Mouse (Mus musculus) hindbrain, postnatal 0 days (tissue): ENCODE measurements around the gene Colgalt2. TPM values are rescaled to one million over a fixed set of nuclear protein-coding genes. Genes with fewer than 3 reads are reported as not detected.

Experiments
- ATAC-seq: fragments of 200-750 bp; cut with Nextera tagmentation; 2 replicates; pipeline ENCODE4 v1.8.0; 2017; ENCODE audit warnings: mild to moderate bottlenecking, moderate TSS enrichment, moderate library complexity
- DNase-seq: peaks from one replicate; pipeline ENCODE4 v3.0.0-alpha.2; 2015; ENCODE audit warnings: low spot score
- H3K27ac ChIP-seq: fragments of 300-500 bp; sonication (generic); 2 replicates; pipeline ENCODE4 v1.5.1; 2014; ENCODE audit warnings: mild to moderate bottlenecking
- H3K27me3 ChIP-seq: fragments of 300-500 bp; sonication (generic); 2 replicates; pipeline ENCODE4 v1.6.1; 2014; ENCODE audit warnings: low read length, mixed read lengths; ENCODE audit not compliant: insufficient read depth
- H3K36me3 ChIP-seq: fragments of 300-500 bp; sonication (generic); 2 replicates; pipeline ENCODE4 v1.6.1; 2014; ENCODE audit warnings: low read length, mixed read lengths; ENCODE audit not compliant: insufficient read depth
- H3K4me1 ChIP-seq: fragments of 300-500 bp; sonication (generic); 2 replicates; pipeline ENCODE4 v1.6.1; 2014; ENCODE audit warnings: antibody characterized with exemption, low read length, mixed read lengths; ENCODE audit not compliant: insufficient read depth
- H3K4me2 ChIP-seq: fragments of 300-500 bp; sonication (generic); 2 replicates; pipeline ENCODE4 v1.6.1; 2014; ENCODE audit warnings: low read depth, mild to moderate bottlenecking, low read length, moderate library complexity, mixed read lengths
- H3K4me3 ChIP-seq: fragments of 300-500 bp; sonication (generic); 2 replicates; pipeline ENCODE4 v1.5.1; 2014; ENCODE audit warnings: low read length
- H3K9ac ChIP-seq: fragments of 300-500 bp; sonication (generic); replicated peaks from 2 replicates; pipeline ENCODE4 v1.6.1; 2014; ENCODE audit warnings: mild to moderate bottlenecking, low read length, moderate library complexity, mixed read lengths
- H3K9me3 ChIP-seq: fragments of 300-500 bp; sonication (generic); 2 replicates; pipeline ENCODE4 v1.6.1; 2016; ENCODE audit warnings: low read length, mixed read lengths
- CTCF ChIP-seq: IDR thresholded peaks from 2 replicates; pipeline ENCODE4 v1.5.1; 2016; ENCODE audit warnings: antibody characterized with exemption, control low read depth, low read depth
- WGBS: fragments of 180-500 bp; shearing (Covaris S2); extraction: QIAGEN DNeasy Blood & Tissue Kit; methylation state at CpG from one replicate; pipeline ENCODE4 v1.1.7; 2014; 5-methylcytosine and 5-hydroxymethylcytosine counted together
- polyA plus RNA-seq: library from polyadenylated mRNA; unstranded; fragments of >200 nt; fragmentation: Nextera tagmentation; extraction: Ambion mirVana; gene quantifications from 2 replicates; pipeline ENCODE4 v1.2.1, GENCODE M21; 2015
- total RNA-seq: library from RNA; depleted of rRNA; stranded (reverse); fragments of >200 nt; gene quantifications from 2 replicates; pipeline ENCODE4 v1.2.3, GENCODE M21; 2014

The Colgalt2 gene
- total and polyA plus RNA-seq, 2 experiments from 2014 or later, result 3.4 to 6.6 TPM

DNA sequence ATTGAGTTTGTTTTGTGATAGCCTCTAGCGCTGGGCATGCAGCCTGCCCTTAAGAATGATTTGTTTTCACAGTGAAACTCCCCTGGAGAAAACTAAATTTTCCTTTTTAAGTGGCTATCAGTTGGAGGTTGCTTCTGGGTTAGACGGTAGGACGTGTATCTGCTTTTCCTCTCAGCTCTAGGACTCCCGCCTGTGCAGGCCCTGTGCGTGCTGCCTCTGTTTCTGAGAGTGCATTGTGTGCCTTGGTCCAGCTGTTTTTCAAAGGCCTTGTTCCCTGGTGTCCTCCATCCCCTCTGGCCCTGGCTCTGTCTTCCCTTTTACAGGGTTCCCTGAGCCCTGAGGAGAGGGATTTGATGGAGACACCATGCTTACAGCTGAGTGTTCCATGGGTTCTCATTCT is 58.0 kb downstream of the Colgalt2 start:
- peaks cover 6% of the 10 kb centered on the region for H3K4me1 ChIP-seq
- no peak overlapping the region for H3K4me3 ChIP-seq
- no peak overlapping the region for H3K4me2 ChIP-seq
- H3K27ac ChIP-seq, result no peak overlapping the region
- WGBS, result 65% methylated on average over 5 of the region's 5 CpGs
- H3K36me3 ChIP-seq, result no peaks in the 10 kb centered on the region
- ATAC-seq (no peak), DNase-seq (no peak)
- H3K9me3 ChIP-seq, result no peaks in the 10 kb centered on the region
- no peaks in the 10 kb centered on the region for H3K27me3 ChIP-seq
- no peak overlapping the region for H3K9ac ChIP-seq
- TF ChIP-seq CTCF, result no peak

DNA sequence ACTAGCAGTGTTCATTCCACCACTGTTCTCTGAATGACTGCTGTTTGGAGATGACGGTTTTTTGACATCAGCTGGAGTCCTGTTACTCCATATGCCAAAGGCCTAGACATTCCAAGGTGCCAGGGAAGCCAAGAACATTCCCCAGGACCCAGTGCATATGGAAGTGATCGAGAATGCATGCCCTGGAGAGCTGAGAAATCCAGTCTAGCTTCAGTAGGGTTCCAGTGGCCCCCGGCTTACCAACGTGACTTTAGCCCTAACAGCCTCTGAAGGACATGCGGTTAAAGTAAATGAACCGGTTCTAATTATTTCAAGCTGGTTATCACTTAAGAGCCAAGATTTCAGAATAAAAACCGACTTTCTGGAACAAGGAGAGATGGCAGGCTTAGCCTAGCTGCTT is 59.4 kb downstream of the Colgalt2 start:
- TF ChIP-seq CTCF, result no peak
- 69% methylated on average over 7 of the region's 7 CpGs for WGBS
- H3K27me3 ChIP-seq, result no peaks in the 10 kb centered on the region
- no peak overlapping the region for H3K9ac ChIP-seq
- peaks cover 6% of the 10 kb centered on the region for H3K4me1 ChIP-seq
- no peak overlapping the region for H3K27ac ChIP-seq
- DNase-seq, result no peak
- no peak overlapping the region for H3K4me2 ChIP-seq
- H3K36me3 ChIP-seq, result no peaks in the 10 kb centered on the region
- ATAC-seq, result no peak
- no peaks in the 10 kb centered on the region for H3K9me3 ChIP-seq
- H3K4me3 ChIP-seq, result no peak overlapping the region

DNA sequence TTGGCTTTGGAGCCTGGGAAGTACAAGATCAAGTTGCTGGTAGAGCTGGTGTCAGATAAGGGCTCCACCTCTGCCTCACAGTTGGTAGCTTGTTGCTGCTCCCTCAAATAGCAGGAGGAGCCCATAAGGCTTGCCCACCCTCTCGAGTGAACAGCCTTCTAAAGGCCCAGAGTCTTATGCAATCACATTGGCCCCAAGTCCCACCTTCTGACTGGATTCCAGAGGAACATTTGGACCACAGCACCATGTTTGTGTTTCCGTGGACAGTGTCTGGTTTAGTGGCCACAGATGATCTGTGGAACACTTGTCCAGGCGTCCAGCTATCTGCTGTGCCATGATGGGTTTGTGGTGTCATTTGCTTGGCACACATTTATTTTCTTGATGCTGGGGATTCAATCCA is 61.3 kb downstream of the Colgalt2 start:
- Histone ChIP-seq H3K27ac (no peak overlapping the region), H3K9ac (no peak overlapping the region), H3K9me3 (no peaks in the 10 kb centered on the region), H3K4me3 (no peak overlapping the region), H3K4me2 (no peak overlapping the region), H3K27me3 (no peaks in the 10 kb centered on the region), H3K4me1 (peaks cover 6% of the 10 kb centered on the region; the same call in 1 of the 2 replicates), H3K36me3 (no peaks in the 10 kb centered on the region)
- DNase-seq (no peak), ATAC-seq (no peak)
- no peak for TF ChIP-seq CTCF
- WGBS, result 80% methylated on average over 3 of the region's 3 CpGs

DNA sequence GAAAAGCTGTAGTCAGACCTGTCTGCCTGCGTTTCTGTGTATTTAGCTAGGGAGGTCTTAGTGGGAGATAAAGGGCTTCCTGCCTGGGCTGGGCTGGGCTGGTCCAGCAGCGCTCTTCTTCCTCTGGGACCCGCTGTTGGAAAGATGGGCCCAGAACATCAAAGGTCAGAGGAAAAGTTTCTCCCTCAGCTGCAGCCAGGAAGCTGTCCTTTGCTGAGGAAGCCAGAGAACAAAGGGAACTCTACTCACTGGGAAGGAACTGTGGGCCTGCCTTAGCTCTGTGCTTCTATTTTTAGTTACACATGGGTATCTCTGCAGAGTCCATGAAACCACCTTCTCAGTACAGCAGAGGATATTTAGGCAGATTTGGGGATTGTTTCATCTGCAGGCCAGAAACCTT is 62.2 kb downstream of the Colgalt2 start:
- Histone ChIP-seq H3K4me3 (no peak overlapping the region), H3K9me3 (no peaks in the 10 kb centered on the region), H3K27me3 (no peaks in the 10 kb centered on the region), H3K27ac (peak overlapping the region; percentile 41; the same call in 1 of the 2 replicates), H3K36me3 (no peaks in the 10 kb centered on the region), H3K4me2 (no peak overlapping the region), H3K9ac (no peak overlapping the region), H3K4me1 (no peaks in the 10 kb centered on the region)
- WGBS, result 65% methylated on average over 3 of the region's 3 CpGs
- ATAC-seq (no peak), DNase-seq (no peak)
- TF ChIP-seq CTCF, result no peak

DNA sequence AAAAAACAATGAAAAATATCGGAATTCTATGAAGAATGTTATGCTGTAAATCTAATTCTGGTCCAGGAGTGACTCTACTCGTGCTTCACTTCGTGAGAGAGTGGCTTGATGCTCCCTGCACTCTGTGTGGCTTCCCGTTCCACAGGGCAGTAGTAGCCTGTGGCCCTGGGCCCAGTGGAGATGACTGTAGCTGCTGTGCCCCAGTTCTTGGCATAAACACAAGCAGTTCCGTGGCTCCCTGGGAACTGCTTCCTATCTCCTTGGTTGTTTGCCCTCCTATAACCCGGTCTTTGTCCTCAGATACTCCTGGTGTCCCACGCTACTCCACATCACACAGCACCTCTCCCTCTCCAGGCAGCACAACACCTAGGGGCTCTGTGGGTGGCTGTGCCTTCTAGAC is 62.7 kb downstream of the Colgalt2 start:
- DNase-seq (peak; percentile 20), ATAC-seq (no peak)
- peak overlapping the region; percentile 41; the same call in 1 of the 2 replicates for H3K27ac ChIP-seq
- no peaks in the 10 kb centered on the region for H3K27me3 ChIP-seq
- H3K36me3 ChIP-seq, result no peaks in the 10 kb centered on the region
- WGBS, result 64% methylated on average over 7 of the region's 7 CpGs
- no peaks in the 10 kb centered on the region for H3K9me3 ChIP-seq
- H3K4me2 ChIP-seq, result no peak overlapping the region
- H3K9ac ChIP-seq, result no peak overlapping the region
- H3K4me1 ChIP-seq, result no peaks in the 10 kb centered on the region
- H3K4me3 ChIP-seq, result no peak overlapping the region
- TF ChIP-seq CTCF, result no peak

DNA sequence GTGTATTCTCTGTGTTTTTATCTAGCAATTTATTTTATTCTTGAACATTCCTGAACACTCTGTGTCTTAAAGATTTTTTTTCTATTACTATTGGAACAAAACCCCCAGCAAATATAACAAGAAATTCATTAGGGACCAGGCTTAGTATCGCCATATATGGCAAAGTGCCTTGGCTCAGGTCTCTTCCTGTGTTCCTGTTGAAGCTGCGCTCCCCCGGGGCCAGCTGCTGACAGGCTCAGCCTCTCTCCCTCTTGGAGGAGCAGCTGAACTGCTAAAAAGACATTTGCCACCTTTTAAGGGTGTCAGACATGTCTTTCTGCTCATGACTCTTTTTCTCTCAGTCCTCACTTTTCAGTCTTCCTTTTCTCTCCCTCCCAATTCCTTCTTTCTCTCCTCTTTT is 66.7 kb downstream of the Colgalt2 start:
- no peaks in the 10 kb centered on the region for H3K27me3 ChIP-seq
- ATAC-seq (no peak), DNase-seq (peak; percentile 47)
- 40% methylated on average over 3 of the region's 3 CpGs for WGBS
- H3K4me2 ChIP-seq, result no peak overlapping the region
- no peak overlapping the region for H3K9ac ChIP-seq
- no peaks in the 10 kb centered on the region for H3K9me3 ChIP-seq
- no peak overlapping the region for H3K27ac ChIP-seq
- no peaks in the 10 kb centered on the region for H3K4me1 ChIP-seq
- no peak for TF ChIP-seq CTCF
- no peaks in the 10 kb centered on the region for H3K36me3 ChIP-seq
- no peak overlapping the region for H3K4me3 ChIP-seq

DNA sequence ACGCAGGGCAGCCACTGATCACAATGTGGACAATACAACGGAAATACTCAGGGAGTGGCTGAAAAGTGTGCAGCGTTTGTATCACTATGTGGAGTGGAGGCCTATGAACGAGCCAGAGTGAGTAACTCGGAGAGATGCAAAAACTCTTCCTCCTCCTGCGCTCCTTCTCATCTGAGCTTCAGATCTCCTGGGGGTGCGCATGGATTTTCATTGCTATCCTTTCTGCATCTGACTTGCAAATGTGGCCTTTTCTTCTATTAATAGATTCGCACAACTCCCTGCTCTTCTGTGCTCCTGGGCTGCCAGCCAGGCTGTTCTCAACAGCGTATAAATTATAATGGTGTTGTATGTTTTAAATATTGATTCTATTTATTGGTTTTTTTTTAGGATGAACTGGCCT is 68.8 kb downstream of the Colgalt2 start:
- Histone ChIP-seq H3K4me1 (no peaks in the 10 kb centered on the region), H3K9me3 (no peaks in the 10 kb centered on the region), H3K27me3 (no peaks in the 10 kb centered on the region), H3K4me2 (no peak overlapping the region), H3K4me3 (no peak overlapping the region), H3K9ac (no peak overlapping the region), H3K27ac (no peak overlapping the region), H3K36me3 (no peaks in the 10 kb centered on the region)
- DNase-seq (peak; percentile 36), ATAC-seq (no peak)
- TF ChIP-seq CTCF, result no peak
- WGBS, result 21% methylated on average over 9 of the region's 9 CpGs

DNA sequence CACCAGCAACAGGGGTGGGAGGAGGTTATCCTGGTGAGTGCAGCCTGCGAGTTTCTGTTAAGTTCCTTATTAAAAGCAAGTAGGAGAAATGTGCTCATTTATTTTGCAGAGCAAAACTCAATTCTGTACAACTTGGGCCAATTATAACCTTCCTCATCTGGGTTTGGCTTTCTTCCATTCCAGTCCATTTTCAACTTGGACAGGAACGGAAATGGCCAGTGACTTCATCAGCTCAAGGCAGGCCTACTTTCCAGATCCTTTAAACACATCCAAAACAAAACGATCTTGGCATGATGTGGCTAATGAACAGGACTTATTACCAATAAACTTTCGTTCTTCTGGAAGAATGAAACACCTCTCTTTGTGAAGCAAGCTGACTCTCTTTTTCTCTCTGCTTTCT is 76.5 kb downstream of the Colgalt2 start:
- Histone ChIP-seq H3K4me2 (no peak overlapping the region), H3K9me3 (no peaks in the 10 kb centered on the region), H3K9ac (no peak overlapping the region), H3K4me1 (no peaks in the 10 kb centered on the region), H3K4me3 (no peak overlapping the region), H3K27ac (no peak overlapping the region), H3K27me3 (no peaks in the 10 kb centered on the region), H3K36me3 (no peaks in the 10 kb centered on the region)
- DNase-seq (no peak), ATAC-seq (no peak)
- no peak for TF ChIP-seq CTCF
- WGBS, result 80% methylated on average over 4 of the region's 4 CpGs
